Mouse (Mus musculus): ENCODE data around the gene Klhl29. TPM values are rescaled to one million over a fixed set of nuclear protein-coding genes. Genes with fewer than 3 reads are reported as not detected.

Klhl29 gene
- polyA plus RNA-seq, 1 experiment: 3.0 TPM

DNA sequence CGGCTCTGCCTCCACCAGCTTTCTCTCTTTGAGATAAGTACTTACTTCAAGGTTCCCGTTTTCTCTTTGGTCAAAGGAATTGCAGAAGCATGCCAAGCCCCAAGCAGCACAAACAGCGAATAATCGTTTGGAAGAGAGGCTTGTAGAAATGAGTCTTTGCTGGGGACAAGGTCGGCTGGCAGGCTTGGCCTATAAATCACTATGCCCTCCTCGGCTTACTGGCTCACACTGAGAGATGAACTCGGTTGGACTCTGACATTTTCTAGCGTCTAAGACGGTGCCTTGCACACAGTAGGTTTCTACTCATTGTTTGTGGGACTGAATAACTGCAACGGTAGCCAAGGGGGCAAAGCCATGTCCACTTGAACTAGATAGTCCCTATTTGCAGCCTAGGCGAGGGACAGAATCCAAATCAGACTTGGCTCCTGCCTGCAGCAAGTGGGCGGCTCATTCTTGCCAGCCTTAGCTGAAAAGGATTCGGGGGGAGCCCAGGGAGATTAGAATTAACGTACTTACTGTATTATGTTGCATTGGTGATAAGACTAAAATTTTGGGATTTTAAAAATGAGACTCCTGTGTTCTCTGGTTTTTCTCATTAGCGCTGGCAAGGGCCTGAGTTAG, 128.7 kb downstream of the Klhl29 start:
- no peak overlapping the region for H3K27ac ChIP-seq (ENCODE audit: insufficient read depth, low read depth, low read length)
- 68% methylated on average over 15 of the region's 15 CpGs for WGBS
- no peak for TF ChIP-seq CTCF (IDR thresholded peaks at IDR 0.05; ENCODE audit: extremely low read depth, insufficient read length, insufficient replicate concordance, low read depth, low read length)
- no peak for TF ChIP-seq POLR2A (IDR thresholded peaks at IDR 0.05; ENCODE audit: low read depth, low read length)

DNA sequence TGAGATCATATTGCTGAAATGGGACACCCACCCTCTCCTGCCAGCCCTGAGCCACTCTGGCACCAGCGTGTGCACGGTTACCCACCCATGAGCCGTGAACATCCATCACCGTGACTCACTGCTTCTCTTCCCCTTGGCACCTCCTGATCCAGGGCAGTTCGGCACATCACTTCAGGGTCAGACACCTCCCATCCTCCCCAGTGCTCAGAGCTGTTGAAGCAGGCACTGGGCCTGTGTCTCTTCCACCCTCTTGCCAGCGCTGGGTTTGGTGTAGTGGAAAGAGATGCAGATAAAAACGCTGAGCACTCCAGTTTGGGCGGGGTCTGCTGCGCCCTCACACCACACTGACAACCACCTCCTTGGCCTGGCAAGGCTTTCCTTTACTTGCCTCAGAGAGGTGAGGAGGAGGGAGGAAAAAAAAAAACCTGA, 129.3 kb downstream of the Klhl29 start:
- Histone ChIP-seq H3K4me1 (ENCODE audit: control insufficient read depth, insufficient read depth, insufficient read length, low read length) (peaks cover 3% of the 10 kb centered on the region), H3K36me3 (ENCODE audit: control insufficient read depth, insufficient read depth, low read length) (no peaks in the 10 kb centered on the region), H3K4me3 (ENCODE audit: low read depth, low read length) (no peak overlapping the region), H3K27ac (ENCODE audit: insufficient read depth, low read depth, low read length) (no peak overlapping the region), H3K27me3 (ENCODE audit: control insufficient read depth, insufficient read depth, low read length) (no peaks in the 10 kb centered on the region)
- WGBS: 77% methylated on average over 9 of the region's 9 CpGs
- TF ChIP-seq CTCF (IDR thresholded peaks at IDR 0.05; ENCODE audit: extremely low read depth, insufficient read length, insufficient replicate concordance, low read depth, low read length): no peak
- no peak for TF ChIP-seq POLR2A (IDR thresholded peaks at IDR 0.05; ENCODE audit: low read depth, low read length)

More for the DNA sequence above, 128.7 kb downstream of the Klhl29 start:
- Histone ChIP-seq H3K4me1 (ENCODE audit: control insufficient read depth, insufficient read depth, insufficient read length, low read length) (peaks cover 3% of the 10 kb centered on the region), H3K4me3 (ENCODE audit: low read depth, low read length) (no peak overlapping the region), H3K36me3 (ENCODE audit: control insufficient read depth, insufficient read depth, low read length) (no peaks in the 10 kb centered on the region), H3K27me3 (ENCODE audit: control insufficient read depth, insufficient read depth, low read length) (no peaks in the 10 kb centered on the region)

- Histone ChIP-seq H3K4me1 (ENCODE audit: control insufficient read depth, insufficient read depth, insufficient read length, low read length) (peaks cover 2% of the 10 kb centered on the region), H3K36me3 (ENCODE audit: control insufficient read depth, insufficient read depth, low read length) (no peaks in the 10 kb centered on the region), H3K27me3 (ENCODE audit: control insufficient read depth, insufficient read depth, low read length) (no peaks in the 10 kb centered on the region), H3K4me3 (ENCODE audit: low read depth, low read length) (no peak overlapping the region), H3K27ac (ENCODE audit: insufficient read depth, low read depth, low read length) (no peak overlapping the region)
- WGBS: 84% methylated on average over 4 of the region's 4 CpGs
- TF ChIP-seq POLR2A (IDR thresholded peaks at IDR 0.05; ENCODE audit: low read depth, low read length): no peak
- TF ChIP-seq CTCF (IDR thresholded peaks at IDR 0.05; ENCODE audit: extremely low read depth, insufficient read length, insufficient replicate concordance, low read depth, low read length): no peak
Observed at GRCm38 (mm10) chr12:5245207-5245597, 130.3 kb downstream of the Klhl29 start.

DNA sequence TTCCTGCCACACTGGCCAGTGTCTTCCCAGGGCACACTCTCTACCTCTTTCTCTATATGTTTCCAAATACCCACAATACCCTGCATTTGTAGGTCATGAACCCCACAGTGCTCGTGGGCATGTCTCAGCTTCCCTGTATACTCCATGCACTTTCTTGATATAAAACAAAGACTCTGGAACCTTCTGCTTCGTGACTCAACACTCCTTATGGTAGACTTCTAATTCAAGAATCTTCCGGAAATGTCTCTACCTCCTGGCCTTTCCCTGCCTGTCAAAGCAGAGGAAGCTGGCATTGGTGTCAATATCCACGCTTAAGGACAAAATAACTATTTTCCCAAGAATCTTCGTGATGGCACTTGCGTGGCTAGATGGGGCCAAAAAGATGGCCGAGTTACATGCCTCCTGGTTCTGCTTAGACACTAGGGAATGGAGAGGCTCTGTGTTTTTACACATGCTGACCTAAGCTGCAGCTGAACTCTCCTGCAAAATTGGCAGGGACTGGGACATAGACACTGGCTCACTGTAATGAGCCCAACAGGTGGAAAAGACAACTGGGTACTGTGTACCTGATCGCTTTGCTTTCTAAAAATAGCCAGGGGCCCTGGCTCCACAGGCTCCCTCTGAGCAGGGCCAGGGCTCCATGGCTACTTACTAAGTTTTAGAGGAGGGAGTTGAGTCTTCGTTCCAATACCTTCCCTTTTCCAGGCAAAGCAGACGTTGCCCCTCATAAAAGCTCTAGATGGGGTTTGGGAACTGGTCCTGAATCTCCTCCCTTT, 130.9 kb downstream of the Klhl29 start:
- no peaks in the 10 kb centered on the region for H3K36me3 ChIP-seq (ENCODE audit: control insufficient read depth, insufficient read depth, low read length)
- H3K4me3 ChIP-seq (ENCODE audit: low read depth, low read length): no peak overlapping the region
- H3K27ac ChIP-seq (ENCODE audit: insufficient read depth, low read depth, low read length): no peak overlapping the region
- H3K4me1 ChIP-seq (ENCODE audit: control insufficient read depth, insufficient read depth, insufficient read length, low read length): no peaks in the 10 kb centered on the region
- H3K27me3 ChIP-seq (ENCODE audit: control insufficient read depth, insufficient read depth, low read length): no peaks in the 10 kb centered on the region
- WGBS: 85% methylated on average over 10 of the region's 10 CpGs
- TF ChIP-seq POLR2A (IDR thresholded peaks at IDR 0.05; ENCODE audit: low read depth, low read length) (no peak), CTCF (IDR thresholded peaks at IDR 0.05; ENCODE audit: extremely low read depth, insufficient read length, insufficient replicate concordance, low read depth, low read length) (no peak)

DNA sequence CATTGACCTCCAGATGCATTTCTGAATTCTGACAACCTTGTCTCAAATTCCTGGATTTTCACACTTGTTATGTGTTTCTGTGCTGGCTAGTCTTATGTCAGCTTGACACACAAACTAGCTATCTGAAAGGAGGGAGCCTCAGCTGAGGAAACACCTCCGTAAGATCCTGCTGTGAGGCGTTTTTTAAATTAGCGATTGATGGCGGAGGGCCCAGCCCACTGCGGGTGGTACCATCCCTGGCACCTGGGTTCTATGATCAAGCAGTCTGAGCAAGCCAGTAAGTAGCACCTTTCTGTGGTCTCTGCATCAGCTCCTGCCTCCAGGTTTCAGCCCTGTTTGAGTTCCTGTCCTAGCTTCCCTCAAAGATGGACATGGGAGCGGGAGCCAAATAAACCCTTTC, 131.6 kb downstream of the Klhl29 start:
- no peak overlapping the region for H3K27ac ChIP-seq (ENCODE audit: insufficient read depth, low read depth, low read length)
- H3K4me3 ChIP-seq (ENCODE audit: low read depth, low read length): no peak overlapping the region
- WGBS: 79% methylated on average over 6 of the region's 6 CpGs
- no peaks in the 10 kb centered on the region for H3K4me1 ChIP-seq (ENCODE audit: control insufficient read depth, insufficient read depth, insufficient read length, low read length)
- no peaks in the 10 kb centered on the region for H3K27me3 ChIP-seq (ENCODE audit: control insufficient read depth, insufficient read depth, low read length)
- TF ChIP-seq CTCF (IDR thresholded peaks at IDR 0.05; ENCODE audit: extremely low read depth, insufficient read length, insufficient replicate concordance, low read depth, low read length): no peak
- TF ChIP-seq POLR2A (IDR thresholded peaks at IDR 0.05; ENCODE audit: low read depth, low read length): no peak
- H3K36me3 ChIP-seq (ENCODE audit: control insufficient read depth, insufficient read depth, low read length): no peaks in the 10 kb centered on the region

DNA sequence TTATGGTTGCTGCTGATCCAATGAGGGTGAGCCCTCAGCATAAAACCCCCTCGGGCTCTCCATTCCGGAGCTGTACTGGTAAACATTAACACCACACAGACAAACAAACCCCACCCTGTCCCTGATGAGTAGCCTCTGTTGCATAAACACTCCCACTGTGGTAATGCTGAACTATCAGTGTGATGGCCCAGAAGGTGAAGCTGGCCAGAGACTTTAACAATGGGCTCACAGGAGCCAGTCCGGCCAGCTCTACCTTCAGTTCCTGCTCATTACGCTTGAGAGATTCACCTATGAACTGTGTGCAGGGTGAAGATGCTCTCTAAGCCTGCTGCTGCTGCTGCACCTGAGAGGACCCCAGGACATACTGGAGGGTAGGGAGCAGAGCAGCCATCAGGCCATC, 132.0 kb downstream of the Klhl29 start:
- Histone ChIP-seq H3K27me3 (ENCODE audit: control insufficient read depth, insufficient read depth, low read length) (no peaks in the 10 kb centered on the region), H3K27ac (ENCODE audit: insufficient read depth, low read depth, low read length) (no peak overlapping the region), H3K4me3 (ENCODE audit: low read depth, low read length) (no peak overlapping the region), H3K4me1 (ENCODE audit: control insufficient read depth, insufficient read depth, insufficient read length, low read length) (no peaks in the 10 kb centered on the region), H3K36me3 (ENCODE audit: control insufficient read depth, insufficient read depth, low read length) (no peaks in the 10 kb centered on the region)
- TF ChIP-seq CTCF (IDR thresholded peaks at IDR 0.05; ENCODE audit: extremely low read depth, insufficient read length, insufficient replicate concordance, low read depth, low read length) (no peak), POLR2A (IDR thresholded peaks at IDR 0.05; ENCODE audit: low read depth, low read length) (no peak)
- 35% methylated on average over 4 of the region's 4 CpGs for WGBS

GRCm38 (mm10) chr12:5242551-5243330, 132.7 kb downstream of the Klhl29 start:
- H3K4me1 ChIP-seq (ENCODE audit: control insufficient read depth, insufficient read depth, insufficient read length, low read length): no peaks in the 10 kb centered on the region
- TF ChIP-seq CTCF (IDR thresholded peaks at IDR 0.05; ENCODE audit: extremely low read depth, insufficient read length, insufficient replicate concordance, low read depth, low read length) (no peak), POLR2A (IDR thresholded peaks at IDR 0.05; ENCODE audit: low read depth, low read length) (no peak)
- H3K27me3 ChIP-seq (ENCODE audit: control insufficient read depth, insufficient read depth, low read length): no peaks in the 10 kb centered on the region
- WGBS: 82% methylated on average over 8 of the region's 8 CpGs
- H3K36me3 ChIP-seq (ENCODE audit: control insufficient read depth, insufficient read depth, low read length): no peaks in the 10 kb centered on the region
- no peak overlapping the region for H3K27ac ChIP-seq (ENCODE audit: insufficient read depth, low read depth, low read length)
- no peak overlapping the region for H3K4me3 ChIP-seq (ENCODE audit: low read depth, low read length)
